Mouse (Mus musculus) bone marrow macrophage, adult 2 months (primary cell): ENCODE measurements around the gene Wbp1.

Experiments used
- CTCF ChIP-seq: IDR thresholded peaks from 2 replicates; pipeline ENCODE4 v1.5.1; 2012; ENCODE audit warnings: low read depth, mild to moderate bottlenecking, low read length, moderate library complexity
- POLR2A ChIP-seq: IDR thresholded peaks from 2 replicates; pipeline ENCODE4 v1.6.1; 2012; ENCODE audit warnings: mild to moderate bottlenecking, low read depth, low read length, borderline replicate concordance

DNA sequence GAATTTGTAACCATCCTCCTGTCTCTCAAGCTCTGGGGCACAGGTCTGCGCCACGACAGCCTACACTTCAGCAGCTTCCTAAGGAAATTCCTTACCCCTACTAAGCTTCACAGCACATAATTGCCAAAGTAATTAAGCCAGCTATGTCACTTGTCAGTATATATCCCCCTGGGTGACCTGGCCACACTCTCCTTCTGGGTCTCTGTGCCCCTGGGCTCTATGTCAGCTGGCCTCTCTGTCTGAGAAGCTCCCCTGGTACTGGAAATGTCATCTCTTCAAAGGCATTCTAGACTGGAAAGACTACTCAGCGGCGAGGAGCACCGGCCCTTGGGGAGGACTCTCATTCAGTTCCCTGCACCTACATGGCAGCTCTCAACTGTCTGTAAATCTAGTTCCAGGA lies 1.6 kb upstream of the Wbp1 start:
- TF ChIP-seq CTCF (no peak), POLR2A (no peak)
